Mouse (Mus musculus) frontal cortex, adult (tissue): ENCODE results near the gene Crim1.

Experiments
- ATAC-seq: cut with Nextera tagmentation; 2 replicates; pipeline ENCODE4 v1.9.2; 2017; ENCODE audit warnings: mild to moderate bottlenecking, moderate library complexity, mixed read lengths; ENCODE audit not compliant: low TSS enrichment

Crim1 gene

GRCm38 (mm10) chr17:78209646-78210045, 9.6 kb downstream of the Crim1 start:
- ATAC-seq: no peak

DNA sequence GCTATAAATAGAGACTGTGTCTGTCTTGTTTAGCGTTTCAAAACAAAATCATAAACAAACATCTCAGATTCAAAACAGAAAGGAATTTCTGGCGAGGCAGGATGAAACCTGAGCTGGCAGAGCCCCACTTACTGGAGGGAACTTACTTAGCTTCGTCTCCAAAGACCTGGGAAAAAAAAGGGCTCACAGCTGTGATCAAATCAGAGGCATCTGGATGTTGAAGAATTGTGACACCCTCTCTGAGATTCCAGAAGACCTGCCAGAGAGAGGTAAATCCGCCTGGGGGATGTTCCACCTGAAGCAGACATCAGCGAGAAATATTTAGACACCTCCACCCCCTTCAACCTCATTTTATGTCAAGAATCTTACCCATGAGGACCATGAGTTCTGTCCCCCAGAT, 11.8 kb downstream of the Crim1 start:
- ATAC-seq: no peak

DNA sequence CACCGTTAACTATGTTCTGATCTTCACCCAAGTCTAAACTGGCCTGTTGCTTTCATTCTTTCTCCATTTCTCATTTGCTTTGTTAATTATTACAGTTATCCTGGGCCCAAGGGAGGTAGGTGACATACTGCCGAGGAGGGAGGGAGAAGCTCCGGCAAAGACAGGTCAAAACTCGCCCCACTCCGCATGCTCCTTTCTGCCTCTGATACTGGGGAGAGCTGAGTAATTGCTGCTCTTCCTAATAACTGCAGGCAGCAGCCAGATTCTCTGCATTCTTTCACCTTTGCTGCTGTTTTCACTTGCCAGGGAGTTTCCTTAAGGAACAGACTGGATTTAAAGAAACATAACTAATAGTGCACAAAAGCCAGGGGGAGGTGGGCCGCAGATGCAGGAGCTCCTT, 13.1 kb downstream of the Crim1 start:
- ATAC-seq: no peak

DNA sequence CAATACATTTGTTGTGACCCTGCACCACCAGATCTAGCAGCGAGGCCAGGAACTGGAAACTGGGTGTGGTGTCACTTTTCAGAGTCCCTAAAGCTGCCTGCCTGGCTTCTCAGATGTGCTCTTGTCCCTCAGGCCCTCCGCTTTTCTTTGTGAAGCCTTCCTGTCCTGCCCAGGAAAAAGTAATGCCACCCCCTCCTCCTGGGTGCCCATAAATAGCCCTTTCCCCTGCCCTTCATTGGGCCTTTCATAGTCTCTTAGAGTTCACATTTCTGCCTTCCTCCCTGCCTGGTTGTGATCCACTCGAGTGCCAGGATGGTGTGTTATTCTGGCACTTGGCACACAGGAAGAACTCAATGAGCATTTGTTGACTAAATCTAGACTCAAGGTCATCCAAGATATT, 16.5 kb downstream of the Crim1 start:
- ATAC-seq: 0 out of 2 replicates have a peak, but pooled peaks have one; percentile 25

GRCm38 (mm10) chr17:78217406-78217805, 17.4 kb downstream of the Crim1 start:
- no peak for ATAC-seq

DNA sequence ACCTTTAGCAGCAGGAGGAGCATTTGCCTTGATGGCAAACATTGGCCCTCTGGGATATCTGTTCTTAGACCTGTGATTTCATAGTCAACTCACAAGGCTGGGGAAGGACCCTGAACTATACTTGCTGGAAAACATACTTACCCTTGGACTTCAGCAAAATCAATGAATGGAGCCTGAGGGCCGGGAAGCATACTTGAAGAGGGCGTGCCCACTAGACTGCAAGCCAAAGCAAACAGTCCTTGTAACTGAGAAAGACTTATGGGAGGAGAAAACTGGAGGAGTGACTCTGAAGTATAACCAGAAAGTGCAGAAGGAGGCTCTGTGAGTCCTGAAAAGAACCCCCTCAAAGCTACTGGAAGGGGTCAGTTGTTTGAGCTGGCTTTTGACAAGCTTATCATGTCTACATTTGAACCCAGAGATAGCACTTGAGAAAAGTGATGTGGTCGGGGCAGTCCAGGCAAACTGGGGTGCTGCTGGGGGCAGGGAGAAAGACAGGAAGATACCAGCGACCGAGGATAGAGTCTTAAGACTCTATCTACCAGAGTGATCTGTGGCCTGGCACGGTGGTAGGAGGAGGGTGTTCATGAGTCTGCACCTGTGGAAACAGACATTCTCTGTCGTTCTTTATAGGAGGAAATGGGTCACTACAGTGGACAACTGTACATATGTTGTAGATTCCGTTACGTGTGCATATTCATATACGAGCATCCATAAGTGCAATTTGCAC, 18.6 kb downstream of the Crim1 start:
- no peak for ATAC-seq

- ATAC-seq: peak; percentile 48; the same call in 1 of the 2 replicates
Measured at GRCm38 (mm10) chr17:78221007-78221642, 21.1 kb downstream of the Crim1 start.

- no peak for ATAC-seq
Measured at GRCm38 (mm10) chr17:78221860-78222259, 21.8 kb downstream of the Crim1 start.

GRCm38 (mm10) chr17:78223988-78224387, 23.9 kb downstream of the Crim1 start:
- ATAC-seq: no peak

DNA sequence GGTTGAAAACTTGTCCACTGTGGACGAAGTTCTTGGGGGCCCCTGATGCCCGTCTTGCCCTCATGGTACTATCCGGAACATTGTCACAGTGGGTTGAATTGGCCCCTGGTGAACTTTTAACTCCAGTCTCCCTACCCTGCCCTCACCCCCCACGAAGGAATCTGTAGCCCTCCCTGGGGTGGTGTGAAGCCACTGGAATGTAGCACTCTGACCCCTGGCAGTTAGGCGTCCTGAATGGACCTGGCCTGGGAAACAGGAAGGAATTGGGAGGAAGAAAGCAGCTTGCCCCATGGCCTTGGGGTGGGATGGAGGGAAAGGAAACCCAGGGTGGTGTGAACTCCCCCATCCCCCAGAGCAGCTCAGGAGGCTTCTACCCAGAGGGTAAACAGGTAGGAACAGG, 25.5 kb downstream of the Crim1 start:
- ATAC-seq: no peak

GRCm38 (mm10) chr17:78227211-78227610, 27.2 kb downstream of the Crim1 start:
- ATAC-seq: peak; percentile 66

DNA sequence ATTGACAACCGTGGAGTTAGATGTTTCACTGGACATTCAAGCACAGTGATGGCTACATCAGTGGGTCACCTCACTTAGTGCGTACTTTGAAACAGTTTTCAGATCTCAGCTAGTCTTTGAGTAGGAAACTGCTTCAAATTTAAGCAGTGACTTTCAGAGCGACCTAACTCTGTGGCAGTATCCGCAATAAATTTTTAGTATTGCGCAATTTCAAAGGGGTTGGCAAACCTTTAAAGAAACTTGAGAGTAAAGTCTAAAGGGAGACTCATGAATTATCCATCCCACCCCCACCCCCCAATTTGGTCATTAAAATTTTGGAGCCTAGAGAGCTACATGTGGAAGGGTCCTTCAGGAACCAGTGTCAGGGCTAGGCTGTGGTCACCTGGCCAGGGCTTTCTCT, 31.5 kb downstream of the Crim1 start:
- no peak for ATAC-seq

DNA sequence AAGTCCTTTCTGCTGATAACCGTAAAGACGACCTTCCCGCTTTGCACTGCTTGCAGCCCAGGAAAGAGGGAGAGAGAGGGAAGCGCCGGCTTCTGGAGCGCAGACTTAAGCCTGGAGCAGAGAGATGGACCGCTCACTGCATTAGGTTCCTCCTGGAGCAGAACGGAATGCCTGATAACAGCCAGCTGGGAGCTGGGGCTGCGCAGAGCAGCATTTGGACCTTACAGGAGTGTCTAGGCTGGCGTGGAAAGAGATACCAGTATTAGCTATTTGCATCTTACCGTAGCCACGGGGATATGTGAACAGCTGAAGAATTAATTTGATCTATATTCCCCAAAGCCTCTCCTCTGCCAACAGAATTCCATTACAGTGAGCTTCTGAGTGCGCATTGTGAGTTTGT, 32.7 kb downstream of the Crim1 start:
- ATAC-seq: peak; percentile 67

DNA sequence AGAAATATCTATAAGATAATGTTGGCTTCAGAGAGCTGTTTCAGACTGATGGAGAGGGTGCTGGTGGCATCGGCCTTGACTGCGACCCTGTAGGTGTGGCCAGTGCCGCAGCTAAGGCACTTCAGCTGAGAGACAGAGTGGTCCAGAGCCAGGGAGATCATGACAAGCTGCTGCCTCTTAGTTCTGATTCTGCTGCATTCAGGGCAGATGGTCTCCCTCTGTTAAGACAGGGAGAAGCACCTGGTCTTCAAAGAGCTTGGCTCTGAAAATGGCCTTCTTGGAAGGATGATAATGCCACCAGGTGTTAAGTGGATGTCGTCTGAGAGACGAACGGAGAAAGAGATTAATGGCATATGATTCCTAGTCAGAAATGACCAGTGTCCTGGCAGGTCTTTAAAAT, 33.8 kb downstream of the Crim1 start:
- no peak for ATAC-seq

DNA sequence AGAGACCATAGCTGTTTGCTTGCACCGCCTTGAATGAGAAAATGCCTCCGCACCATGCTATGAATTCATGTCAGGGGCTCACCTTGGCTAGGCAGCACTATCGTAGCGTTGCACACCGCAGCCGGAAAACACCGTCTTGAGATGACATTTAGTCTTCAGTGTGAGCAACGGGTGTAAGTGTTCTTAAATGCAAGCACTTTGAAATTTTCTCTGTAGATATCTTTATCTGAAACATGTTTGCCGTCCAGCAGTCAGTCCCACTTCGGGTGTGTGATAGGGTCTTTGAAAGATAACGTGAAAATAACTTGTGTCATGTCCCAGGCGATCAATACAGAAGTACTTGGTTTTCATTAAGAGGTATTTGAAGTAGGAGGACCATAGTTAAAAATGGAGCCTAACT, 36.1 kb downstream of the Crim1 start:
- no peak for ATAC-seq

GRCm38 (mm10) chr17:78237954-78238353, 37.9 kb downstream of the Crim1 start:
- ATAC-seq: no peak

DNA sequence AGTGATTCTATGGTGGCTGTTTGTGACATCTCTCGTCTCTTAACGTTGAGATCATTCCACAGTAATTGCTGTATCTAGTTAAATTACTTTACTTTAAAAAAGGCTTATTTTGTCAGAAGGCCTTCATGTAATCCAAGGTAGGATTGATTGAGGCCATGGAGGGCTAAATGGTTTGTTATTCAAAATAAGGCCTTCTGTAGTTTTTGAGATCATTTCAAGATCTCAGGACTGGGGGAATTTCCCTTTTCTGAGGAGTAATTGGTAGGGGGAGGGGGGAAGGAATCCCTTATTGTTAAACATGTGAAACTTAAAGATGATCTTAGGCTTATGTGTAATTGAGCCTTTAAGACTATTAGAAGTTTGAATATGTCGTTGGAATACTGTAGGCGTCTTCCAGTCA, 40.1 kb downstream of the Crim1 start:
- ATAC-seq: no peak

DNA sequence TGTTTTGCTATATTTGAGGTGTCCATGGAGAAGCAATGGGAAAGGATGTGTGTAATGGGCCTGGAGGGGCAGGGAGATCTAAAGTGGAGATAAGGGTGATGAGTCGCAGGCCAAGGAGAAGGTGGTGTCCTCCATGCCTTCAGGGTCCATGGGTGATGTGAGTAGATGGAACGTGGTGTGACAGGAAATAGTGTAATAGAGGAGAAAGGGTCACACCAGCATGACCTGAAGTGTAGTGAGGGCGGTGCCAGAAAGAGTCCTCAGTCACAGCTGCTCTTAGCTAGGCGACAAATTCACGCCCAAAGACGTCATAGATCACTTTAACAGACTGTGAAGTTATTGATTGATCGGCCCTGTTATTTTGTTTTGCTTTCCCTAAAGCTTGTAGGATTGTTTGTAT, 41.2 kb downstream of the Crim1 start:
- no peak for ATAC-seq

- ATAC-seq: no peak
Measured at GRCm38 (mm10) chr17:78244752-78245151, 44.7 kb downstream of the Crim1 start.

DNA sequence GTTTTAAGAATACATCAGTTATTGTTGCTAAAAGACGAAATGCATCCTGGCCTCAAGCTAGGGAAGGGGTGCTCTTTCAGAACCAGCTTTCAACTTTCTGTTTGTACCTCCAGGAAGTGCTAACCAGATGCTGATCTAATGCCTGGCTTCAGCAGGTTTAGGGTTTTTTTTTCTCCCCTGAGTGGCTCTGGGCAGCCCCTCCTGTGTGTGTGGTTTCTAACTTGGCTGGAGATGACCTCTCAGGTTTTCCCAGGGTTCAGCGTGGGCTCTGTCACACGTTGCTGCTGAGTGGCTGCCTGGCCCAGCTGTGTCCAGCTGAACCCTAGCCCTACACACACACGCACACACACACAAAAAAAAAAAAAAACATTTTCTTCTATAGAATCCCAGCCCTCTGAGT, 45.4 kb downstream of the Crim1 start:
- ATAC-seq: no peak

GRCm38 (mm10) chr17:78246634-78247383, 46.8 kb downstream of the Crim1 start:
- ATAC-seq: no peak

- no peak for ATAC-seq
Measured at GRCm38 (mm10) chr17:78248197-78248596, 48.1 kb downstream of the Crim1 start.

DNA sequence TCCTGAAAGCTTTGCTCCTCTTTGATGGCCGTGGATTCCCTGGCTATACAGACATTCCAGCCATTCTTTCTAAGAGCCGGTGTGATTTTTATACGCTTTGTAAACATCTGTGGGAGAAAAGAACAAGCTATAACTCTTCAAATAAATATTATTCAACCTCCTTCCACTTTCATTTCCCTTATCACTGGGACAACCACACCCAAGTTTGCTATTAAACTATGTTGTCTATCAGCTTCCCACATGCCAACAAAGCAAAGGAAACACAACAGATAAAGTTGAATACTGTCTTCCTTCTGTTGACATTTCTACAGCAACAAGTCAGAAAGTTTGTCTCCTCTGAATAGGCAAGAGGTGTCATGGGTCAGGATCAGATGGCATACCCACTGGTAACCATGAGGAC, 48.9 kb downstream of the Crim1 start:
- no peak for ATAC-seq
